Mouse (Mus musculus) cerebellum, adult 2 months (tissue): ENCODE results near the gene Olfr12.

Experiments used
- CTCF ChIP-seq: fragments of 200-500 bp; IDR thresholded peaks from 2 replicates; pipeline ENCODE4 v1.5.1; 2011; ENCODE audit warnings: low read depth, mild to moderate bottlenecking, control low read depth, low read length, moderate library complexity, borderline replicate concordance; ENCODE audit not compliant: insufficient read depth
- POLR2A ChIP-seq: fragments of 200-500 bp; IDR thresholded peaks from 2 replicates; pipeline ENCODE4 v1.6.1; 2011; ENCODE audit warnings: low read length, control low read depth, borderline replicate concordance; ENCODE audit not compliant: insufficient read depth

DNA sequence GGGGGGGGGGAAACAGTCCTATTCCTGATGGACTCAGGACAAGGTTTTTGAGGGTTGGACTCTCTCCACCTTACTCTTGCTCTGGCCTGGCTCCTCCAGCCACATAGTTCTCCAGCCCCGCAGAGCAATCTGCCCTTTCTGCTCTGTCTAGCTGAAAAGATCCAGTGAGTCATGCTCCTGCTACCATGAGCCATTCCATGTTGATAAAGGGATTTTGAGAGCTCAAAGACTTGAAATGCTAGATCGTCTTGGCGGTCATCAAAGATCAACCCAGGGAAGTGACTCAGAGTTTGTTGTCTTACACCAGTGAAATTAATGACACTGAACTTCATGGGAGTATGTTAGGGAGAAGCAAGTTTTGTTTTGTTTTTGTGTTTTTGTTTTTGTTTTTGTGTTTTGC is 51.8 kb downstream of the Olfr12 start:
- TF ChIP-seq CTCF = no peak
- no peak for TF ChIP-seq POLR2A
